Mouse (Mus musculus) neural tube, embryonic 12.5 days (tissue): ENCODE measurements around the gene Ltc4s. TPM values are rescaled to one million over a fixed set of nuclear protein-coding genes. Genes with fewer than 3 reads are reported as not detected.
A peak's percentile ranks its signal among the peaks of the same experiment; 100 is the strongest.

ENCODE experiments used
- ATAC-seq: fragments of 200-750 bp; cut with Nextera tagmentation; 2 replicates; pipeline ENCODE4 v1.8.0; 2017; ENCODE audit warnings: low read depth, mild to moderate bottlenecking, moderate TSS enrichment, moderate library complexity; ENCODE audit not compliant: low FRiP score
- H3K27ac ChIP-seq: fragments of 300-500 bp; sonication (generic); 2 replicates; pipeline ENCODE4 v1.5.1; 2016
- H3K27me3 ChIP-seq: fragments of 300-500 bp; sonication (generic); replicated peaks from 2 replicates; pipeline ENCODE4 v1.6.1; 2016; ENCODE audit warnings: mild to moderate bottlenecking
- H3K36me3 ChIP-seq: fragments of 300-500 bp; sonication (generic); 2 replicates; pipeline ENCODE4 v1.6.1; 2016; ENCODE audit warnings: mild to moderate bottlenecking
- H3K4me1 ChIP-seq: fragments of 300-500 bp; sonication (generic); 2 replicates; pipeline ENCODE4 v1.6.1; 2016
- H3K4me2 ChIP-seq: fragments of 300-500 bp; sonication (generic); replicated peaks from 2 replicates; pipeline ENCODE4 v1.6.1; 2016; ENCODE audit warnings: mild to moderate bottlenecking
- H3K4me3 ChIP-seq: fragments of 300-500 bp; sonication (generic); 2 replicates; pipeline ENCODE4 v1.5.1; 2016
- H3K9ac ChIP-seq: fragments of 300-500 bp; sonication (generic); 2 replicates; pipeline ENCODE4 v1.6.1; 2016; ENCODE audit warnings: mild to moderate bottlenecking
- H3K9me3 ChIP-seq: fragments of 300-500 bp; sonication (generic); 2 replicates; pipeline ENCODE4 v1.6.1; 2016; ENCODE audit warnings: mild to moderate bottlenecking
- WGBS: fragments of 180-500 bp; shearing (Covaris S2); methylation state at CpG from one replicate; pipeline ENCODE4 v1.1.7; 2016; 5-methylcytosine and 5-hydroxymethylcytosine counted together
- polyA plus RNA-seq: library from polyadenylated mRNA; unstranded; fragments of >200 nt; fragmentation: Nextera tagmentation; extraction: Ambion mirVana; gene quantifications from 2 replicates; pipeline ENCODE4 v1.2.1, GENCODE M21; 2016

The Ltc4s gene
- polyA plus RNA-seq, 1 experiment from 2014 or later, result 0.32 TPM

DNA sequence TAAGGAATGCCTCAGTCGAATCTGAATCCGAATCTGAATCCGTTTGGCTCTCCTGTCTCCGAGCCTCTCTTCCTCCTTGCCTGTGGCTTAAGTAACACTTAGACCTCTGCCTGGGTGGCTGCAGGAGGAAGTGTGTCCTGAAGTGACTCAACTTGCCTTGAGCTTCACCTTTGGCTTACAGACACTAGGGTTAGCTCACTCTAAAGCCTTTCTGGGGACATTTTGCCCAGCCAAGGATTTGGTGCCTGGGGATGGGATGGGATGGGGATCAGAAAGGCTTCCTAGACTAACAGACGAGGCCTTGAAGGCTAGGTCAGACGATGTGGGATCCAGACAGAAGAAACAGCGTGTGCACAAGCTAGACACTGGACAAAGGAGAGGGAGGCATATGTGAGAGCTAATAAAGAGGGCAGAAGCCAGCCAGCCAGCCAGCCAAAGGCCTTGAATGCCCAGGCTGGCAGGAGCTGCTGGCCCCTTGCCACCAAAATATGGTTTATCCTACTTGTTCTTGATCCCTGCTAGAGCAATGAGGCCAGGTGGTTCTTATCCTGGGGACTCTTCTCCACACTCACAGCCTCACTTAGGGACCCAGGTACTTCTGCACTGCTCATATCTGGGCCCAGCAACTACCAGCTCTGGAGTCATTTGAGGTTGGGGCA, 9.0 kb downstream of the Ltc4s start:
- H3K36me3 ChIP-seq, result peaks cover 38% of the 10 kb centered on the region
- H3K9ac ChIP-seq, result peak overlapping the region; percentile 36; the same call in 1 of the 2 replicates
- H3K4me3 ChIP-seq, result no peak overlapping the region
- H3K4me1 ChIP-seq, result peaks cover 35% of the 10 kb centered on the region
- ATAC-seq, result no peak
- WGBS, result 50% methylated on average over 7 of the region's 7 CpGs
- no peaks in the 10 kb centered on the region for H3K9me3 ChIP-seq
- H3K27ac ChIP-seq, result no peak overlapping the region
- peak overlapping the region; percentile 14; the same call in 1 of the 2 replicates for H3K4me2 ChIP-seq
- H3K27me3 ChIP-seq, result peaks cover 7% of the 10 kb centered on the region; the same call in 1 of the 2 replicates

DNA sequence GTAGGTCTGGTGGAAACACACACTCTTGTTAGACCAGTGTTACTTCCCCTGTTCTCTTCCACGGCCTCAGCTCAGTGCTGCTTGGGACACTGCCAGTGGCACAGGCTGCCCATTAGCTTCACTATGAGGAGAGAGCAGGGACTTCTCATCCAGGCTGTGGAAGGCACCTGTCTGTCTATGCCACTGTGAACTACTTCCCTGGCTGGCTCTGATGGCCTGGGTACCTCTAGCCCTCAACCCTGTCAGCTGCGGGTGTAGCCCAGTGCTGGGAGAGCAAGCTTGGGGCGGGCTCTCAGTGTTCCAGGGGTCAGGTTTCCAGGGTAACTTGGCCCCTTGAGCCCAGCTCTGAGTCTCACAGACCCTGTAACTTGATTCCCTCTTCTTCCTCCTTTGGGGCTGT, 9.6 kb downstream of the Ltc4s start:
- H3K4me1 ChIP-seq, result peaks cover 41% of the 10 kb centered on the region
- ATAC-seq, result no peak
- H3K4me2 ChIP-seq, result peak overlapping the region; percentile 14; the same call in 1 of the 2 replicates
- H3K27me3 ChIP-seq, result peaks cover 7% of the 10 kb centered on the region; the same call in 1 of the 2 replicates
- no peak overlapping the region for H3K4me3 ChIP-seq
- H3K36me3 ChIP-seq, result peaks cover 32% of the 10 kb centered on the region
- H3K9me3 ChIP-seq, result no peaks in the 10 kb centered on the region
- no peak overlapping the region for H3K27ac ChIP-seq
- WGBS, result 26% methylated on average over 3 of the region's 3 CpGs
- H3K9ac ChIP-seq, result peak overlapping the region; percentile 36; the same call in 1 of the 2 replicates

DNA sequence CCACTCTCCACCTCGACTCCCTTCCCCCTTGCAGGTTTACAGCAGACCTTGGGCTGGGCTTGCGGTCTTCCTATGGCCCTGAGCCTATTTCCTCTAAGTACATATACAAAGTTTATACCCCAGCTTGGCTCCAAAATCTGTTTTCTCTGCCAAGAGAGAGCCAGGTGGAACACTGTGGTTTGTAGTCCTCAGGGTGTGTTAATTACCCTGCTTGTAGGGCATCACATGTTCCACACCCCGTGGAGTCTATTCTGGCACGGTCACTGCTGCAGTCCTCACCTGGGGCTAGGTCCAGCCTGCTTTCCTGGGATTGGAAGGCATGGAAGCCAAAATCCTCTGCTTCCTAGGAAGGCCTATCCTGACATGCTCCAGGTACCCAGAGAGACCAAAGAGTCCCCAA, 10.7 kb downstream of the Ltc4s start:
- 90% methylated on average over 4 of the region's 4 CpGs for WGBS
- H3K9me3 ChIP-seq, result no peaks in the 10 kb centered on the region
- no peak overlapping the region for H3K9ac ChIP-seq
- no peak overlapping the region for H3K27ac ChIP-seq
- no peak overlapping the region for H3K4me3 ChIP-seq
- peak overlapping the region; percentile 90; the same call in 1 of the 2 replicates for H3K4me2 ChIP-seq
- ATAC-seq, result no peak
- H3K27me3 ChIP-seq, result peaks cover 7% of the 10 kb centered on the region; the same call in 1 of the 2 replicates
- peaks cover 46% of the 10 kb centered on the region for H3K4me1 ChIP-seq
- peaks cover 22% of the 10 kb centered on the region for H3K36me3 ChIP-seq

DNA sequence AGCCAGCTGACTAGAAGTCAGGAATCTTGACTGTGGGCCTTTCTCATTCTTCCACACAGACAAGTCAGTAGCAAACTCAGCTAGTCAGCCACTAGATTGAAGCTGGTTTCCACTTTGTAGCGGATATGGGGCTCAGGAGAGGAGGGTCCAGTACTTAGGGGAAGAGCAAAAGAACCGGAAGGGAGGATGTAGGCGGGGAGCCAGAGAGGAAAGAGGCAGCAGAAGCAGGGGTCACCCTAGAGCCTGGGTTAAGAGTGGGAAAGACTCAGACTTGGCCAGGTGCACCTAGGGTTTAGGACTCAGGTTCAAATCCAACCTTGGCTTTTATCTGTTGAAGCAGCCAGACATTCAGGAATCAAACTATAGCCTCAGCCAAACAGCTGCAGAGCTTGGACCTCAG, 11.2 kb downstream of the Ltc4s start:
- ATAC-seq, result no peak
- Histone ChIP-seq H3K4me2 (peak overlapping the region; percentile 90), H3K9me3 (no peaks in the 10 kb centered on the region), H3K9ac (0 out of 2 replicates have a peak overlapping the region, but pooled peaks have one; percentile 99), H3K27me3 (peaks cover 7% of the 10 kb centered on the region; the same call in 1 of the 2 replicates), H3K27ac (no peak overlapping the region), H3K36me3 (peaks cover 17% of the 10 kb centered on the region; the same call in 1 of the 2 replicates), H3K4me3 (no peak overlapping the region), H3K4me1 (peaks cover 46% of the 10 kb centered on the region)
- WGBS, result 86% methylated on average over 3 of the region's 3 CpGs

DNA sequence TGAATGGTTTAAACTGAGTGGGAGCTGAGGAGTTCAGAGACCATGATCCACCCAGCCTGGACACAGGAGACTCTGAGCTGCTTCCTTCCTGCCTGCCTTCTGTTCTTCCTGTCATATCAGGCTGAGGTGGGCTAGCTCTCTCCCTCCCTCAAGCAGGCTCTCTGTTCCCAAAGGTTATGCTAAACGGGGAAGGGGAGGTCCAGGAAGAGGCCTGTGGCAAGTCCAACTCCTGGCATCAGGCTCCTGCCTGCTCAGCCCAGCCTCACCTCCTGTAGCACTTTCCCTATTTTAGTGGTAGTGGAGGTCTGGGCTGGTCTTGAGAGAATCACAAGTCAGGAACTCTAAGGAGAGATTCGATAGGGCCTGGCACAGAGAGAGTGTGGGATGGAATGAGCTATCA, 12.0 kb downstream of the Ltc4s start:
- peak overlapping the region; percentile 96 for H3K4me3 ChIP-seq
- no peak overlapping the region for H3K27ac ChIP-seq
- no peak for ATAC-seq
- peak overlapping the region; percentile 90 for H3K4me2 ChIP-seq
- no peaks in the 10 kb centered on the region for H3K9me3 ChIP-seq
- H3K9ac ChIP-seq, result peak overlapping the region; percentile 99
- H3K36me3 ChIP-seq, result peaks cover 9% of the 10 kb centered on the region; the same call in 1 of the 2 replicates
- peaks cover 46% of the 10 kb centered on the region for H3K4me1 ChIP-seq
- H3K27me3 ChIP-seq, result peaks cover 7% of the 10 kb centered on the region; the same call in 1 of the 2 replicates
- WGBS, result 41% methylated on average over 2 of the region's 2 CpGs

DNA sequence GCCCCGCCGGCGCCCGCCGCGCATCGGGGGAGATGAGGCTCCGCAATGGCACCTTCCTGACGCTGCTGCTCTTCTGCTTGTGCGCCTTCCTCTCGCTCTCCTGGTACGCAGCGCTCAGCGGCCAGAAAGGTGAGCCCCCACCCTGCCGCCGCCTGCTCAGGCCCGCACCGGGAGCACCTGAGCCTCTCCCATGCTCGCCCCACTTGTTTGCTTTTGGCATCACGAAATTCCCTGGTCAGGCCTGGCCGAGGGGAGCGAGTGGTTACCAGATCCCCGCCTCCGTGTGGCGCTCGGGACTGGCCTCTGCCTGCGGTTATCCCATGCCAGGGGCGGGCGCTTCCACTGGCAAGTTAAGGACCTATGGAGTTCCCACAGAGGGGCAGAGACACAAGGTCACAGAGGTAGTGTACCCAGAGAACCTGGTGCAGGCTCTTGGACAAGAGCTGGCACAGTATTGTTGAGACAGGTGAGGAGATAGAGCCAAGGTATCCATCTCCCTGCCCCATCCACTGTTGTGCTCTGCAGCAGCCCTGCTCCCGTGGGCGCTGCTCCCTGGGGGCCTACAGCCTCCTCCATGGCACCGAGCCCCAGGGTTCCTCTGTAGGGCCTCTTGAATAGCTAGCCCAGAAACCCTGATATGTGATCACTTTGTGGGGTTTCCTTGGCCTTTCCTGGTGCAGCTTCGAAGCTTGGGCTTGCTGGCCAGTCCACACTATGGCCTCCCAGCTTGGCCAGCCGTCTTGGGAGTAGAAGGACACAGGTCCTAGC, 12.6 kb downstream of the Ltc4s start:
- ATAC-seq, result peak; percentile 36
- WGBS, result 4% methylated on average over 34 of the region's 34 CpGs
- H3K9me3 ChIP-seq, result no peaks in the 10 kb centered on the region
- H3K27ac ChIP-seq, result peak overlapping the region; percentile 86; the same call in 1 of the 2 replicates
- peaks cover 5% of the 10 kb centered on the region; the same call in 1 of the 2 replicates for H3K27me3 ChIP-seq
- H3K9ac ChIP-seq, result peak overlapping the region; percentile 99
- H3K4me3 ChIP-seq, result peak overlapping the region; percentile 96
- peaks cover 7% of the 10 kb centered on the region; the same call in 1 of the 2 replicates for H3K36me3 ChIP-seq
- H3K4me1 ChIP-seq, result peaks cover 44% of the 10 kb centered on the region
- H3K4me2 ChIP-seq, result peak overlapping the region; percentile 90

DNA sequence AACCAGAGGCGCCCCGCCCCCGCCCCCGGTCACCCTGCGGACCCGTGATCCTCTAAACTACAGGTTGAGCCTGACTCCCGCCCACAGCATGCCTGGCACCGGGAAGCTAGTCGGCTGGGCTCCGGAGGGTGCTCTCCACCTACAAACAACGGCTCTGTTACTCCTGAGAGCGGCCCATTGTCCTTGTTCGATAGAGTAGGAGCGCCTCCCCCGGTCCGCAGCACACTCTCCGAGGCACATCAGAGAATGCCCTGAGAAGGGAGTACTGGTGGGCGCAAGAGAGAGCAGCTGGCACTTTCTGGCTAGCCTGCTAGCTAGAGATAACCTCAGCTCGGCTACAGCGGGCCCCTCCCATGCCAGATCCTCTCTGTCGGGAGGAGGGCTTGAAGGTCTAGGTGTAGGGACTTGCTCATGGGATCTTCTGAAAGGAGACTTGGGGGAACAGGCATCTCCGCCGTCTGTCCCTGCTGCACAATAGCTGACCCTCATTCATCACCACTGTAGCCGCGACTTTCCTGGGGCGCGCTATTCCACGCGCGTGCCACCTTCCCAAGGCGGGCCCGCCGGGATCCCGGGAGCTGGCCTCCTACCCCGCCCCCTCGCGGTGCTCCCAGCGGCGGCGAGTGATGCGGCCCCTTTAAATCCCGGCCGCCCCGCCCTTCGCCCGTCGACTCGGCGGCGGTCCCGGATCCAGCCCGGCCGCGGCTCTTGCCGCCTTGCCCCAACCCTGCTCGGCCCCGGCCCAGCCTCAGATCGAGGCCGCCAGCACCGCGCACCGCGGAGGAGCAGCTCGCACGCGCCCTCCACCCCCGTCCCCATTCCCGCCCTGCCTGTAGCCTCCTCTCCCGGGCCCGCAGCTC, 13.5 kb downstream of the Ltc4s start:
- peak overlapping the region; percentile 90 for H3K4me2 ChIP-seq
- H3K9me3 ChIP-seq, result no peaks in the 10 kb centered on the region
- H3K9ac ChIP-seq, result peak overlapping the region; percentile 99
- peaks cover 41% of the 10 kb centered on the region for H3K4me1 ChIP-seq
- H3K36me3 ChIP-seq, result 0 out of 2 replicates have a peak, but pooled peaks cover 3% of the 10 kb centered on the region
- H3K27ac ChIP-seq, result peak overlapping the region; percentile 86
- H3K27me3 ChIP-seq, result no peaks in the 10 kb centered on the region; the same call in 1 of the 2 replicates
- H3K4me3 ChIP-seq, result peak overlapping the region; percentile 96
- WGBS, result under 1% methylated on average over 70 of the region's 70 CpGs
- peak; percentile 82 for ATAC-seq

DNA sequence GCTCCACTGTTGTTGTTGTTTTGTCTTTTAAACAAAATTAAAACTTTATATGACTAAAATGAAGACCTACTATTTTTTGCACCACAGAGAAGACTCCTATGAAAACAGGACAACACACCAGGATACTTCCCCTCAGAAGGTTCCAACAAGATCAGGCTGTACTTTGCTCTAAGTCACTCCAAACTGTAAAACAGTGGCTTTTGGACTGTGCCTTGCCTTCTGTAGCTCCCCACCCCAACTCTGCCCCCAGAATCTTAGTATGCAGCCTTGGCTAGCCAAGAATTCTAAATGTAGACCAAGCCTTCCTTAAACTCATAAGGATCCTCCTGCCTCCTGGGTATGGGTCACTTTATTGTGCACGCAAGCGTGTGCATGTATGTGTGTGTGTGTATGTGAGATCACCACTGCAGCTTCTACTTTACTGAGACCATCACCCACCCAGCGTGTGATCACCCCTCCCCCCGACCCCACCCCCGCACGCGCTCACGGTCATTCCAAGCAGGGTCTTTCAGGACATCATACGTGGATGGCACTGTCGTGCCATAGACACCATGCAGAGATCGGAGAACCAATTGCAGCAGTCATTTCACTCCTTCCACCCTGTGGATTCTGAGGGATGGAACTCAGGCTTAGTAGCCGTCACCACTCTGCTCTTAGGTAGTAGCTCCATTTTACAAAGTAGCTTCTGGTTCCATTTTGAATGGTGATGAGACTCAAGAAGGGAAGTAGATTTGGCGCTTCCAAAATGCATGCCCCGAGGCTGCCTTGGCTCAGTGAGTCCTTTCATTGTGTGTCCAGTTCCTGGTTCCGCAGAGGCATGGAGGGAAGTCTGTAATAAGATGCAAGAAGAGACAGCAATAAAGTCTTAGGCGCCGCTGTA, 14.4 kb downstream of the Ltc4s start:
- ATAC-seq, result peak; percentile 29
- WGBS, result 6% methylated on average over 17 of the region's 17 CpGs
- H3K4me1 ChIP-seq, result peaks cover 38% of the 10 kb centered on the region
- H3K4me3 ChIP-seq, result peak overlapping the region; percentile 96
- peak overlapping the region; percentile 86 for H3K27ac ChIP-seq
- 0 out of 2 replicates have a peak, but pooled peaks cover 3% of the 10 kb centered on the region for H3K36me3 ChIP-seq
- peak overlapping the region; percentile 99 for H3K9ac ChIP-seq
- H3K9me3 ChIP-seq, result no peaks in the 10 kb centered on the region
- H3K27me3 ChIP-seq, result no peaks in the 10 kb centered on the region; the same call in 1 of the 2 replicates
- H3K4me2 ChIP-seq, result peak overlapping the region; percentile 90

DNA sequence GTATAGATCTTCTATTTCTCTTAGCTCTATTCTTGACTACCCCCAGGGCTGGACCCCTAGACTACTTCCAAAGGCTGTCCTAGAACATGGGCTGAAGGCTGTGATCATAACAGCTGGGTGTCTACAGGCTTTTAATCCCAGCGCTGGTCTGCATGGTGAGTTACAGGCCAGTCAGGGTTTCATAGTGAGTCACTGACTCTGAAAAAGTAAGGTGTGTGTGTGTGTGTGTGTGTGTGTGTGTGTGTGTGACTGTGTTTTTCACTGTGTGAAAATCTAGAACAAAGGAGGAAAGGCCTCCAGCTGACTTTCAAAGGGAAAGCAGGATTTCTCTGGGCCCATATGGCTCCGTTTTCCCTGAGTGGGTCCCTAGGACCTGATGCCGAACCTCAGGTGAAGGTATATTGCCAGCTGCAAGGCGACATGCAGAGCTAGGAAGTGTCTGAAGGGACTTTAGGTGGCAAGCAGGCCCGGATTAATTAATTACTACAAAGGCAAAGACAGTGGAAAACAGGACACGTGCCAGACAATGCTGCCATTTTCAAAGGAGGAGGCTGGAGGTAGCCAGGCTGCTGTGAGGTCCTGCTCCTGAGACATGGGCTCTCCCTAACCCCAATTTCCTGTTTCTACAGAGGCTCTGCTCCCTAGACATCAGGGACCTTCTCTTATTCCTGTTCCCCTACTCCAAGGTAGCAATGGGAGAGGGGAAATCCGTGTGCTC, 15.7 kb downstream of the Ltc4s start:
- Histone ChIP-seq H3K27me3 (no peaks in the 10 kb centered on the region), H3K4me1 (peaks cover 30% of the 10 kb centered on the region), H3K4me3 (no peak overlapping the region), H3K9ac (no peak overlapping the region), H3K9me3 (no peaks in the 10 kb centered on the region), H3K27ac (no peak overlapping the region), H3K4me2 (peak overlapping the region; percentile 90; the same call in 1 of the 2 replicates), H3K36me3 (no peaks in the 10 kb centered on the region)
- no peak for ATAC-seq
- WGBS, result 57% methylated on average over 7 of the region's 7 CpGs

DNA sequence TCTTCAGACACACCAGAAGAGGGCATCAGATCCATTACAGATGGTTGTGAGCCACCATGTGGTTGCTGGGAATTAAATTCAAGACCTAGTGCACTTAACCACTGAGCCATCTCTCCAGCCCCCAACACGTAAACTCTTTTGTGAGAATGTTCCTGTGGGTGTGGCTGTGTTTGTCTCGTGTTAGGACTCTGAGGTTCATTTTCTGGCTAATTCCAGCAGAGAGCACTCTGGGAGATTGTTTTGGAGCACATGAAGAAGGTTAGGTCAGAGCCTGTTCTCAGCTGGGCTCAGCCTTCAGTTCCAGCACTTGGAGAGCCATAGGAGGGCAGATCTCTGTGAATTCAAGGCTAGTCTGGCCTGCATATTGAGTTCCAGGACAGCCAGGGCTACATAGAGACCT, 18.6 kb downstream of the Ltc4s start:
- Histone ChIP-seq H3K36me3 (no peaks in the 10 kb centered on the region), H3K4me3 (no peak overlapping the region), H3K9me3 (no peaks in the 10 kb centered on the region), H3K4me1 (peaks cover 13% of the 10 kb centered on the region), H3K4me2 (no peak overlapping the region), H3K27me3 (no peaks in the 10 kb centered on the region), H3K27ac (no peak overlapping the region), H3K9ac (no peak overlapping the region)
- whole genome bisulfite sequencing, result 53% methylated on average over 2 of the region's 2 CpGs
- no peak for ATAC-seq
